Mouse (Mus musculus): Measurements from ENCODE around the gene Dlgap4.

GRCm38 (mm10) chr2:156657522-156657921, 44.0 kb downstream of the Dlgap4 start:
- no peak for TF ChIP-seq POLR2A (IDR thresholded peaks at IDR 0.05; ENCODE audit: control insufficient read depth, extremely low read depth, insufficient read depth, low read length, poor library complexity)
- no peak for TF ChIP-seq CTCF (IDR thresholded peaks at IDR 0.05; ENCODE audit: borderline replicate concordance, control insufficient read depth, extremely low read depth, insufficient read depth, low read length, poor library complexity)

Measured in thymus, adult 2 months (tissue).